Mouse (Mus musculus): Measurements from ENCODE around the gene Tspan3.

Gene Tspan3

DNA sequence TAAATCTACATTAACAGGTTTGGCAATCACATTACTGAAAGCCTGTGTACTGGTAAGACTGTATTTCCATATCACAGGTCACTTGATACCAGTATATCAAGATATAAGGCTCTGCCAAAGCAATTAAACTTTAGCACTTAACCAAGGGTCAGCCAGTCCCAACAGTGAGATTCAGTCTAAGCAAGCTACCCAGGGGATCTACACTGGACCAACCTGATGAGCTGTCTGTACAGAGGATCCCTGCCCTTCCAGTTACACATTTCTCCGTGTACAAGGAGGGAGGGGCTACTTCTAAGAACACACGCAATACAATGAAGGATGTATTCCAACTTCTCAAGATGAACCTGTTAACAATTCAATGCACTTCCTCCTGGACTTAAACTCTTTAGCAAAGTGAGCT is 7.2 kb downstream of the Tspan3 start:
- no peak for DNase-seq (ENCODE audit: low spot score in 2 of 2)

DNA sequence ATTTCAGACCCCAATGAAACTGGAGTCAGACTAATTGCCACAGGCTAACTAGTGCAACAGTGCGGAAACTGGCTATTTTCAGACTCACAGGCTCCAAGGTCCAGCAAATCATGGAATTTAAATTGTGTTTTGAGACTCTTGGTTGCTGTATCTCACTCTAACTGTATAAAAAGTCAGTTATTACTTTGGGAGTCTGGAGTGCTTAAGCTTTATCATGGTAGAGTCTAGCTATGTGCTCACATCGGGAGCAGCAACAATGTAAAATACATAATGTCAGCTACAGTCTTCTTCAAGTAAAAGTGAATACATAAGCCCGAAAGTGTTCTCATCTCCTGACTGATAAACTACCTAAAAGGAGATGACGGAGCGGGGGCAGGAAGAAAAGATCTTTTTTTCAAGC is 10.7 kb downstream of the Tspan3 start:
- DNase-seq (ENCODE audit: low spot score in 2 of 2) = no peak

DNA sequence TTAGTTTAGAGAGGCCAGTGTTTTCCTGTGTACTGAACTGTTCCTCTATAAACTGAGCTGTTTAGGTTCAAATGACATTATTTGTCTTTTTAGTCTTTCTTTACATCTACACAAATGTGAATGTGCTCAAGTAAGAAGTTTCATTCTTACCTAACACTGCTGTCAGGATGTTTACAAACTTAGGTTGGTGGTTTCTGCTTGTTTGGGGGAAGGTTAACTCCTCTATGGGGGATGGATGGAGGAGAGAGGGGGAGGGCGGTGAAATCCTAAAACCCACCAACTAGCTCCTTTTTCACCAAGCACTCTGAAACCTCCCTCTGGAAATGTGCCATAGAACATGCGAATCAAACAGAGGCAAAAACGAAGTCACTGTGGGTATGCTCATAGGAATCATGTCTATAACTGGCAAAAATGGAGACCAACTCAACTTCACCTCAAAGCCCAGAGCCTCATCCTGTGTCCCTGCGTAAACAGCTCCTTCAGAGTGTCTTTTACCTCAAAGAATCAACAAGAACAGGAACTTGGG is 12.7 kb downstream of the Tspan3 start:
- no peak for DNase-seq (ENCODE audit: low spot score in 2 of 2)

DNA sequence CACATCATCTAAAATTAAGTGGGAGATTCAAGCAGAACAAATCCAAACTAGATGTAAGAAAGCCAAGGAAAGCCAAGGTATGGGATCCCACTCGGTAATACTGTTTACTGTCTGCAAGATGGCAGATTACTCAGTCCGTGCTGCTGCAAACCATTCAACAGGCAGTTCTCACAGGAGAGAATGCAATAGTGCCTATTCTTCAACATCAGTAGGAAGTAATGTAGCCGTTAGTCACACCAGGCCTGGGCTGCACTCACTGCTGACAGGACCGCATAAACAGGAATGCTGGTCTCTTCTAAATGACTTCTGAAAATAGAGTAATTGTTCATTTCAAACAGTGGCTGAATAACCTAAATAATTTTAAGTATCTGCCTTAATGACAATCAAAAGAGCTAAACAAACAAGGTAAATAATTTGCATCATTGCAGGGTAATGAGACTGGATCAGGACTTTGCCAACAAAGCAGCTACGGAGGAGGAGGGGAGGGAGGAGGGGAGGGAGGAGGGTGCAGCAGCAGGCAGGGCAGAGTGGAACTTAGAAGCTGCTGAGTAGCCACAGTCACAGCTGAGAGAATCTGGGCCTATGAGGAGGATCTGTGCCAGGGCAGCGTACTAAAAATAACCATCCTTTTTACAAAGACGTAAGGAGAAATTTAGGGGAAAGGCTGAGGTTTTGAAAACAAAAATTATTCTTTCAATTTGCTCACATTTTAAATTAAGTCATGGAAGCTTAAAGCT is 13.4 kb downstream of the Tspan3 start:
- DNase-seq (ENCODE audit: low spot score in 2 of 2) = no peak

DNA sequence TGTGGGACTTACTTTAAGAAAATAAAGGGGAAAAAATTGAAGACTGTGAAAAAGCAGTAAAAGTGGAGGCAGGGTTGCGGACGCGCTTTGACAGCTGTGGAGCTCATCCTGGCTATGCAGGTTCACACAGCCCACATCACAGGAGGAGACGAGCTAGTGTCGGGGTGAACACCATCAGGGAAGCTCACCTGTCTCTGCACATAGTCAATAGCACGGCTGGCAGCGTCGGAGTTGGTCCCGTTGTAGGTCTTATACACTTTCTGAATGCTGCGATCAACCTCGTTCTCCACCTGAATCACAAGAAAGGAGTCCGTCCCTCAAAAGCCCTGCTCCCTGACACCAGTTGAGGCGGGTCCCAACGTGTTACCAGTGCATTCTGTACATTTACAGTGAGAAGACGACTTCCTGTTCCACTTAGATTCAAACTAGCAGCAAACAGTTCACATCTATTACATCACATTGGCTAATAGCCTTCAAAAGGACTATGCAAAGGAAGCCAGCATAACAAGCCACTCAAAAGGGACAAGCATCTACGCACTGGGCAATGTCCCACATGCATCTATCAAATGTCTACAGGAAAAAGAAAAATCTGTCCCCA is 18.9 kb downstream of the Tspan3 start:
- DNase-seq (ENCODE audit: low spot score in 2 of 2) = no peak

DNA sequence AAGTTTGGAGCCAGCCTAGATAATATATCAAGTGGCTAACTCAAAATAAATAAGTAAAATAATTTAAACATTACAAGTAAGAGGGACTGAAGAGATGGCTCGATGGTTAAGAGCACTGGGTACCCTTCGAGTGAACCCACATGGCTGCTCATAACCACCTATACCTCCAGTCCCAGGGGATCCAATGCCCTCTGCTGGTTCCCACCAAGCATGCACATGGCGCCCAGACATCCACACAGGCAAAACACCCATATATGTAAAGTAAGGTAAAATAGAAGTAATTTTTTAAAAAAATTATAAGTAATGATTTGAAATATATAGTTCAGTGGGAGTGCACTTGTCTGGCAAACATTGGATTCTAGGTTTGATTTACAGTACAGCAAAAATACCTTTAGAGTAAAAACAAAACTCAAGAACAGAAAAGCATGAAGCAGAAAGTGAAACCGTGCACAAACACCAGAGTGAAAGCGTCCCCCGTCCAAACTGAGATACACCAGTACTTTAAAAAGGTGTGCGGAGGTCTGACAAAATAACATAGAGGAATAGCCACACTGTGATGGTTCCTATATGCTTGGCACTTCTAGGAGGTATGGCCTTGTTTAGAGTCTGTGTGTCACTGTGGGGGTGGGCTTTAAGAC is 20.8 kb downstream of the Tspan3 start:
- DNase-seq (ENCODE audit: low spot score in 2 of 2) = no peak

DNA sequence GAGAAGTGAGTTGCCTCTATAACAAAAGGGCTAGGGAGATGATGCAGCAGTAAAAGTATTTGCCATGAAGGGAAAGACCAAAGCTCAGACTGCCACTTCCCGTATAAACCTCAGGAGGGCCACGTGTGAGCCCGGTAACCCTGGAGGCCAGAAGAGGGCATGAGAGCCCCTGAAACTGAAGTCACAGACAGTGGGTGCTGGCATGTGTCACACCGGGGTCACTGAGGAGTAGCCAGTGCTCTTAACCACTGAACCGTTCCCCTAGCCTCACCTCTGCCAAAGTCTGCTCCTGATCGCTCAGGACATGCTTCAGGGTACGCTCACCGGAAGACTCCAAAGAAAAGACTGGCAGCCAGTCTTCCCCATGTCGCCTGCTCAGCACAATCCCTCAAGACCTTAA is 23.5 kb downstream of the Tspan3 start:
- no peak for DNase-seq (ENCODE audit: low spot score in 2 of 2)

DNA sequence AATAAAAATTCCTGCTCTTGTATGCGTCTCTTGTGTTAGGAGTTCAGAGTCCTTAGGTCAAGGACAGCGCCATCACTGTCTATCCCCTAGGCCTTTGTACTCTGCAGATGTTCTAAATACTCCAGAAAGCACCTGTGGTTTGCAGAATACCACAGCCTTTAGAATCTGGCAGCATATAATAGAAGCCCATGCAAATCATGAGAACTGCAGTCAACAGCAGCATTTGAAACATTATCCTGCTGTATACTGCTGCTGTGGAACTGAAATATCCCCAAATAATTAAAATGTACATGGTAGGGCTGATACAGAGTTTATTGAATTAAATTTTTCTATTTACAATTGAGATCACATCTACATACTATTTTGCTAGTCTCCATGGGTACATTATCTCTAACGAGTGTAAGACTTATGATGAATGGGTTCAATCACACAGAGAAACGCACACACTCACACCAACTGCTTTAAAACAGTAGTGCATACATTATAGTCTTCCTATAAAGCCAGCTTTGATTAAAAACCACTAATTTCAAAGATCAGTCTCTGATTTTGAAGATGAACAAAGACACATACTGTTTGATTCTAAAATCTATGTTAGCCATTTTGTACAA is 29.6 kb downstream of the Tspan3 start:
- no peak for DNase-seq (ENCODE audit: low spot score in 2 of 2)

DNA sequence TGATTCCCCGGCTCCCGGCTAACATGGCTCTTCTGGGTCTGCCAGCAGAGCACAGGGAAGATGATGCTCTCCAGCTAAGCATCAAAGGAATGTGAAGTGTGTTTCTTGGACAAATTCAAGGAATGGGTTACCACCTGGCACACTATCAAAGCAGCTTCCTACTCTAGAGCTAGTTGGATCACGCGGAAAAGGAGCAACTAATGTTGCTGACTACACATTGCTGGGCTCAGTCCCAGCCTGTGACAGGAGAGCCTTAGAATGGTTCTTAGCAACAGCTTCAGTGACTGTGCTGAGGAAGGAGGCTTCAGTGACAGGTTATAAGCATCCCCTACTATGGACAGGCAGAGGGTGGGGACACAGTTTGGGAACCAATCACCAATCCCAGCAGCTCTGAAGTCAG is 30.7 kb downstream of the Tspan3 start:
- DNase-seq (ENCODE audit: low spot score in 2 of 2) = no peak

DNA sequence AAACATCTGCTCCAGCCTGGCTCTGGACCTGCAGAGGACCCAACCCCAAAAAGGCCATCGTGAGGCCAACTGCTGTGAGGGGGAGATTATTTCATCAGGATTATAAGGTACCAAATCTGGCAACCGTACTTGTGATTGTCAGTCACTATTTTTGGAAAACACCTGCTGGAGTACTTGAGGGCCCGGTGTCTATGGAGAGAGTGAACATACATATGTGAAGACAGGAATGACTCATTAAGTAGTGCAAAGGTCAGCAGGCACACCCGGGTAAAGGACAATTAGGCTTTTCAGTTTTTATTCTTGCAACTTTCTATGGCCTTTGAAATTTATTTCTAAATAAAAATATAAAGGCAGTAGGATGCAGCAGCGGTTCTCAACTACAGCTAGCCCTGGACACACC is 31.3 kb downstream of the Tspan3 start:
- DNase-seq (ENCODE audit: low spot score in 2 of 2) = no peak

DNA sequence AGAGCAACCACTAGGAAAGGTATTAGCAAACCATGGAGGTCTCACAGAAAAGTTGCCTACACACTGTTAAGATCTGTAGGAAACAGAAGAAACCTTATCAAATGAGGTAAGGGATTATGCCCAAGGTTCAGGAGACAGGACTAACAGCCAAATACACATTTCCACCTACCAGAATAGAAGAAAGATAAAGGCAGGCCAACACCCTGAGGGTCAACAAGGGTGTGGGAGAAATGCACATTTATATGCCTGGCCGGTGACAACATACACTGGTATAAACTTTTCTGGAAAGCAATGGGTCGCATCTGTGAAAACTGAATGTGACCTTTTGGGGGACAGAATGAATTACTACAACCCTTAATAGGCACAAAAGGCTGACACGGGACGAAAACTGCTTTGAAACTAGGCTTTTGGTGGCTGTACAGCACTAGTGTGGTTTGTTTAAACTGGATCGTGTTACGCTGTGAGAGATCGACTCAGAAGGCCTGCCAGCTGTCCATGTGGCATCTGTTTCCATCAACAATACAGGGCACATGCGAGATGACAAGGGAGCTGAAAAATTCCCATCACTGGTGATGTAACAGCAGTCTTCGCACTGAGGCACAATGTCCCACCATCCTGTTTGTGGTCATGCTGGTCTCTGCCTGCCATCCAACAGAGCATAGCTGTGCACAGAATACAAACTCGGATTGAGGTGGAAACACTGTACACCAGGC is 33.3 kb downstream of the Tspan3 start:
- DNase-seq (ENCODE audit: low spot score in 2 of 2) = no peak

DNA sequence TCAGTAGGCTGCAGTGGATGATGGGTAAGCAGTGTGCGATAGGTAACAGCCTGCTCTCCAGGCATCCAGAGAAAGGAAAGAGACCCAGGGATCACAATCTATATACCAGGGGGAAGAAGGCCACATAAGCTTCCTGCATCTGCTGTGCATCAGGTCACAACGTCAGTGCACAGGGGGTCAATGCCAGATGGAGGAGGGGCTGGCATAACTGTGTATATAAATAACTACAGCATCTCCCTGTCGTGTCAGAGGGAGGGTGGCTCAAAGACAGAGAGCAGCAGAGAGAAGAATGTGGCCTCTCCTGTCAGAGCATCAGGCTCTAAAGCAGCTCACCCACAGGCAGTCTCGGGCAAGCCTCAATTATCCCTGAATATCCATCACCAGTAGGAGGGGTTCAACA is 34.7 kb downstream of the Tspan3 start:
- no peak for DNase-seq (ENCODE audit: low spot score in 2 of 2)

DNA sequence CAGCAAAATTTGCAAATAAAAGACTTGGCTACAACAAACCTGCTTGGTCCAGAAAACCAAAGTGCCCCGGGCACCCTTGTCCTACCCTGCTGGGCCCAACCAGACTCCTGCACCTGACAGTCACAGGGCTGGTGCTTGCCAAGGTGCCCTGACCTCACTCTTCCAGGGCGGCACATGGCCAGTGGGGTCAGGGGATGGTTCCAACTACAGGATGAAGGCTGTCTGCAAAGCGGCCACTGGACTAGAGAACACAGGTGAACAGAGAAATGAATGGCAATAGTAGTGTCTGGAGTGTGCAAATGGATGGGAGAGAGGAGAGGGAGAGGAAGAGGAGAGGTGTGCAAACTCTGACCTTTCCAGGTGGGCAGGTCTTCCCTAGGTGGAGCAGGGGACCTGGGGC is 35.3 kb downstream of the Tspan3 start:
- no peak for DNase-seq (ENCODE audit: low spot score in 2 of 2)

DNA sequence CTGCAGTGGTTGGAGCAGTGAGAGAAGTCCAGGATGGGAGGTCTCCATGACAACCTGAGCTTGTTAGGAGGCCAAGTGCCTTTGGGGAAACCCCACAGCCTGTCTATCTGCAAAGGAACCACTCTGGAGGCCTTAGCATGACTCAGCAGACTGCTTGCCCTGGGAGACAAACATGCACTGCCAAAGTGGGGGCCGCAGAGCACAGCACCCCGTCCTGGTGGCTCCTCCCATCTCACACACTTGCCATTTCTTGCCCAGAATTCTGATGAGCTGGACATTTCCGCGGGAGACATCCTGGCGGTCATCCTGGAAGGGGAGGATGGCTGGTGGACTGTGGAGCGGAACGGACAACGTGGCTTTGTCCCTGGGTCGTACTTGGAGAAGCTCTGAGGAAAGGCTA is 36.9 kb downstream of the Tspan3 start:
- DNase-seq (ENCODE audit: low spot score in 2 of 2) = no peak

DNA sequence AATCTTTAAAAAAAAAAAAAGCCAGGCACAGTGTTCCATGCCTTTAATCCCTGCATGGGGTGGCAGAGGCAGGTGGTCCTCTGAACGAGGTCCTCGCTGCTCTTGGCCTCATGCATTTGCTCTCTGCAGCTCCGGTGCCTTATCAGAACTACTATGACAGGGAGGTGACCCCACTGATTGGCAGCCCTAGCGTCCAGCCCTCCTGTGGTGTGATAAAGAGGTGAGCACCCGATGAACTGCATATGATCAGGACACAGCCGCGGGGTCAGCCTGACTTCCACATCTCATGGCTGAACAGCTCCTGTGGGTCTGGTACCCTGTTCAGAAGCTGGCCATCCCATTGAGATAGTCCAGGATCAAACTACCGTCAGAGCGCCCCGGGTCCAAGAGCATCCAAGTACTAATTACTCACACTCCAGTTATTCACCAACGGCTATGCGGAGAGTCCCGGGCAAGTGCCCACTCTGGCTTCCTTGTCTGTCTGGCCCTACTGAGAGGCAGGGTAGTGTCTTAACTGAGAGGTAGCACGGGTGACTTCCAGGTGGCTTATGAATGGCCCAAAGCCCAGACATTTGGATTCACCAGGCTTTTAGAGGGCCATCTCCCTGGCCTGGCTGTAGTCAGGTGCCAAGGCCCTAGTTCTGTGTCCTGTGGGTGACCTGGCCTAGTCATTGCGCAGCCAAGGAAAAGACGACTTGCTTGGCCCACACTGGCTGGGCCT is 38.7 kb downstream of the Tspan3 start:
- no peak for DNase-seq (ENCODE audit: low spot score in 2 of 2)

DNA sequence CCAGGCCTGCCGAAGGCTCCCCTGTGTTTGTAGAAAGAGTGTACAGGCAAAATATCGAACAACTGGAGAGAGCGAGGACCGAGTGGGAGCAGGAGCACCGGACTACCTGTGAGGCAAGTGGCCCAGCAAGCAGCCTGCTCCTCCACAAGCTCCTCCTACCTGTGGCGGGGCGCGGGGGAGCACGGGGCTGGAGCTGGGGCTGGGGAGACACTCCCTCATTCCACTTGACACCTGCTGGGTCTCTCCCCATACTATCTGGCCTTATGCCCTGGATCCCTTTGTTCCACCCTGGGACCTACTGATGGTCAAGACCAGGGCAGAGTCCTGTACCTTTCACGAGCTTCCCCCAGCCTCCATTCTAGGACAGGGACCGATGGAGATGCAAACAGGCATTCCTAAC is 40.7 kb downstream of the Tspan3 start:
- DNase-seq (ENCODE audit: low spot score in 2 of 2) = no peak

DNA sequence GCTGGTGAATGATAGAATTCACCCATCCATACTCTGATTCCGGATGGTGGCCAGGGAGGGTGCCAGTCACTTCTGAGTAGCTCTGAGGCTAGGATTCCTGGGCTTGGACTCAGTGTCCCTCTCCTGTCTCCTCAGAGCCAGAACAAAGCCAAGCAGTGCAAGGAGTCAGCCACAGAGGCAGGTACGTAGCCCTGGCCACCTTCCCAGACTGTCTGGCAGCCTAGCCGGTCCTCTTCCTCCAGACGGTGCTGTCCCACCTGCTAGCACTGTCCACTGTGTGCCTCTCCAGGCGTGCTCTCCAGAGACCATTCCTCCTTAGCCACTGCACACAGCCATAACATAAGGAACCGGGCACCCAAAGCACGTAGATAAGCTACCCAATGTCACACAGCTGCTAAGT is 41.7 kb downstream of the Tspan3 start:
- DNase-seq (ENCODE audit: low spot score in 2 of 2) = no peak

DNA sequence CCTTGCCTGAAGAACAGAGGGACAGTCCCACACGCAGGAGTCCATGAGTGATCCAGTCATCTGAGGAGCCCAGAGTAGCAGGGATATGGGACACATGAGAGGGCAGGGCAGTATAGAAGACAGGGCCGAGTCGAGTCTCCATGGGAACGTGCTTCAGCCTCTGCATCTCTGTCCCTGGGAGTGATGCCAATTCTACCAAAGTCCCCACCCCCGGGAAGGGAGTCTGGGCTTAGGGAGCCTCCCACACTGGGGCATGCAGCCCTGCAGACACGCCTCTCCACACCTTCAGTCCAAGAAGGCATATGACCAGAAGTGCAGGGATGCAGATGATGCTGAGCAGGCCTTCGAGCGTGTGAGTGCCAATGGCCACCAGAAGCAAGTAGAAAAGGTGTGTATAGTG is 42.3 kb downstream of the Tspan3 start:
- DNase-seq (ENCODE audit: low spot score in 2 of 2) = no peak

DNA sequence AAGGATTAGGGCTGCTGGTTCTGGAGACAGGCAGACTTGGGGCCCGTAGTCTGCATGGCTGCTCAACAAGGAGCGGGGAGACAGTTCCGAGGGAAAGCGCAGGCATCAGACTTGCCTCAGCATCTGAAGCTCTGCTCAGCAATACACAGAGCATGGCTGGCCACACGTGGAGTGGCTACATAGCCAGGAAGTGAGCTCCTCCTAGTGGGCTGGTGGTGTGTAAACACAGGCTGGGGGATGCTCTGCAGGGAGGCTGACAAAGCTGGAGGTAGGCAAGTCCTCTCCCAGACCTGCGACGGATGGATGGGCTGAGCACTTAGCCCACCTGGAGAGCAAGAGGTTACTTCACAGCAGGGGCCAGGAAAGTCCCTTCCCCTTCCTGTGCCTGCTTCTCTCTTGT is 44.2 kb downstream of the Tspan3 start:
- peak in 1 of 2 experiments; percentile 45 for DNase-seq (ENCODE audit: low spot score in 2 of 2)

DNA sequence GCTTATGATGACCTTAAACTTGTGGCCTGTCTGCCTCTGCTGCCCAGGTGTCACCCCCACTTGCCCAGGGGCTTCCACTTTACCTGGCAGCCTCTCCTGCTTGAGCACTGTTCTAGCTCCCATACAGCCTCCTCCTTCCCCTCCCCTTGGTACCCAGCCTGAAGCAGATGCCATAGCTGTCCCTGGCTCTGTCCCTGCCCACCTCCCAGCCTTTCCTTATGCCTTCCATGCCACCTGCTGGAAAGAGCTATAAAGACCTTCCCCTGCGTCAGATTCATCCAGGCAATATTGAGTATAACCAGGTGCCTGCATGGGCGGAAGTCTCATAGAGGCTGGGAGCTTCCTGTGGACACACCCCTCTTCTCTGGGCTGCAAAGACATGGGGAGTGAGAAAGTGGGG is 45.6 kb downstream of the Tspan3 start:
- DNase-seq (ENCODE audit: low spot score in 2 of 2) = no peak

DNA sequence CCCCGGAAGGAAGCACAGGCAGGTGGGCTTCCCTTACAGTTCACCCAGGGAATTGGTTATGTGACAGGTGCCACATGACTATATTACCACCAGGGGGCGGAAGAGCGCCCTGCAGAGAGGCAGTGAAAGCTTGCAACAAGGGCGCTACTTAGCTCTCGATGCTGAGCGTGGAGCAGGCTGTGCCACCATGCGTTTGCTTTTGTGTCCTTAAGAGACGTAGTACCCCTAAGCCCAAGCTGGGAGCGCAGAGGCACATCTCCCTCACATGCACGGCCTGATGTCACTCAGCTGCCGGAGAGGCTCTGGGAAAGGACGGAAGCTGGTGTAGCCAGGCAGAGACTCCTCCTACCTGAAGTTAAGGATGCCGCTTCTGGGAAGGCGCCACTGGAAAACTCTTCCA is 46.7 kb downstream of the Tspan3 start:
- peak in 1 of 2 experiments; percentile 48 for DNase-seq (ENCODE audit: low spot score in 2 of 2)
